Mouse (Mus musculus): ENCODE results near the gene Cdk2ap2.

DNA sequence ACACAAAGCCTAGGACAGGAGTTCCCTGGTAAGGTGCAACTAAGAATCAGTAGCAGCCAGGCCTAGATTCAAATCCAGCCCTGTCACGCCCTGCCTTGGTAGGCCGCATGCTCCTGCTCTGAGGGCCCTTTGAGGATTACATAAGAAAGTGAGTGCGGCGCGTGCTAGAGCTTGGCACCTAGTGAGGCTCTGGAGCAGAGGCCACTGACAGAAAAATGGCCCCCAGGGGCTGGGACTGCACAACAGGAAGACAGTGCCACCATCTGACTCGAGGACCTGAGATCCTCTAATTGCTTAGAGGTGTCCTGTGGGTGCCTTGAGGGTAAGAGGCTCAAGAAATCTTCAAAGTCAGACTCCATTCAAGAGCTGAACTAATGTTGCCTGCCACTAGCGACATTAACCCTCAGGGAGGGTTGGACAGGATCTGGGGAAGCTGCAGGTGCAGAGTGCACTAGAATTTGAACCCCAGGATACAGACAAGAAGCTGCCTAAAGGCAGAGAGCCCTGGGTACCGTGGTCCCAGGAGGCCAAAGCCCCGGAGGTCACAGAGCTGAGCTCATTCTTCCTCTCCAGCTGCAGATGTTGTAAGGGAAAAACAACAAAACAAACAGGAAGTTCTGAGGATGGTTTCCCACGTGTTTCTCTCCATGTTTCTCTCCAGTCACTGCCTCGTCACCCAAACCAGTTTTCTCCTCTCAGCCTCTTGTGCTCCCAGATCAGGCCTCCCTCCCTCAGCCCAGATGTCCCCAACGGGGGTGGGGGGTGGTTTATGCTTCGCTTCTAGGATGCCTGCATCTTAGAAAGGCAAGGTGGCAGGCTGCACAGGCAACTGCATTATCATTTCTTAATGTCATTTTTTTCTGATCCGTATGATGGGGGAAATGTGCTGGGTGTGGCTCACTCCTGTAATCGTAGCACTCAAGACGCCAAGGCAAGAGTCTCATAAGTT is 47.8 kb downstream of the Cdk2ap2 start:
- TF ChIP-seq GATA1 (IDR thresholded peaks at IDR 0.05; ENCODE audit: low read length) (no peak), TAL1 (IDR thresholded peaks at IDR 0.05; ENCODE audit: low read length) (no peak)
